Mouse (Mus musculus) gonadal fat pad, adult 2 months (tissue): ENCODE results near the gene Tssk2. TPM values are rescaled to one million over a fixed set of nuclear protein-coding genes. Genes with fewer than 3 reads are reported as not detected.

ENCODE experiments used
- DNase-seq: peaks from one replicate; pipeline ENCODE4 v3.0.0-alpha.2; 2012; ENCODE audit warnings: low read depth
- polyA plus RNA-seq: library from polyadenylated mRNA; depleted of rRNA; stranded (reverse); fragments of >200 nt; gene quantifications from 2 replicates; pipeline ENCODE4 v1.2.3, GENCODE M21; 2012

Gene Tssk2
- polyA plus RNA-seq, 1 experiment = 3.3 TPM

DNA sequence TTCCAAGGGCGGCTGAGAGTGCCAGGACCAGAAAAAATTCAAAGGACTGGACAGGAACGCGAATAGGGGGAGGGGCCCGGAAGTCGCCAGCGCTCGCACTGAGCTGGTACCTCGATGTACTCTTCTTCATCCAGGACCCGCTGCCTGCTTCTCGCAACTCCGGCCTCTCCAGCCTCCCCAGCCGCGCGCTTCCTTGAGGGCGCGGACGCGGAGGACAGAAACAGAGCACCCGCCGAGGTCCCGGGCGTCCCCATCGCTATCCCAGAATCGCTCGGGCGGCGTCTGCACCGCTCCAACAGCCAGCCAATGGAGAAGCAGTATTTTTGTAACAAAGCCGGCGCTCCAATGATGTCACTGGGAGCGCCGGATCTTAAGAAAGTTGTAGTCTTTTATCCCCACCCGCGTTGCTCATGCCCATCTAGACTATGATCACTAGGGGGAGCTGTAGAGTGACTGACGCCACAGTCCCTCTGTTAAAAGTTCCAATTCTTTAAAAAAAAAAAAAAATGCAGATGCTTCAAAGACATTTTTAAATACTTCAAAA lies 12.7 kb downstream of the Tssk2 start, which contains the start of gene Ess2:
TSS of gene Ess2 (minus strand) at position 297 of the 544 bp plus-strand sequence.
- DNase-seq = no peak

DNA sequence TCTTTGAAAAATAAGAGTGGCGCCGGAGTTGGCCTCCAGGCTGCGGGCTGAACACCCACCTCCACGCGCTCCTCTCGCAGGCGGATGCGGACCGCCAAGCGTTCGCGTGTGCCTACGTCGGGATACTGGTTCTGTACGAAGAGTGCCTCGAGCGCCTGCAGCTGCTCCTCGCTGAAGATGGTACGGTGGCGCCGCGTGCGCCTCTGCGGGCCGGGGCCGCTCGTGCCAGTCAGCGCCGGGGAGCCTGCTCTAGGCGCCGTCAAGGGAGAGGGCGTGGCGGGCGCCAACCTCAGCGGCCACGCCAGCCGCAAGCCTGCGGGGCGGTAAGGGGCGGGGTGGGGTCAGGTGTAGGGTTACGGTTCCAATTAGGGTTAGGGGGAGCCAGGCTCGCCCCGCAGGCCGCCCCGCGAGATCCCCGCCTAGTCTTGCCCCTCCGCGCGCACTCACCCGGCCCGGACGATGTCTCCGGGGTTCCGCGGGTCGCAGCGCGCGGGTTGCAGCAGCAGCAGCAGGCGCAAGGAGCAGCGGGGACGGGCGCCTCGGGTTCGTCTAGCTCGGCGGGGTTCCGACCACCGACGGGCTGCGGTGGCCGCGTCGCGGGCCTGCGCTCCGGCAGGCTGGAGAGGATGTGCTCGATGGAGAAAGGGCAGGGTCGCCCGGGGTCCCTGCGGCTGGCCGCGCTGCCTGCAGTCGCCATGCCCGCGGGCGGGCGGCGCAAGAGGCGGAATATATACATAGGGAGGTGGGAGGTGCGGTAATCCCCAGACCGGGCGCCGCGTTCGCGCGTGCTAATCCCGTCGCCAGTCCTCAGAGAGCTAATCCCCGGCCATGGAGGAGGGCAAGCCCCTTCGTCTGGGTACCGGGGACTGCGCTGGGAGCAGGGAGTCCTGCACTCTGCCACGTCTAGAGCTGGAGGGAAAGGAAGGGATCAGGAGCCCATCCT lies 16.1 kb downstream of the Tssk2 start, which contains the start of gene Gsc2:
TSS of gene Gsc2 (minus strand) at position 753 of the 943 bp plus-strand sequence.
- no peak for DNase-seq

- no peak for DNase-seq
Observed at GRCm38 (mm10) chr16:17920586-17920985, 22.1 kb downstream of the Tssk2 start.

GRCm38 (mm10) chr16:17921325-17922162 lies 23.1 kb downstream of the Tssk2 start:
- no peak for DNase-seq

- DNase-seq = no peak
Observed at GRCm38 (mm10) chr16:17922163-17922538, 23.7 kb downstream of the Tssk2 start.

DNA sequence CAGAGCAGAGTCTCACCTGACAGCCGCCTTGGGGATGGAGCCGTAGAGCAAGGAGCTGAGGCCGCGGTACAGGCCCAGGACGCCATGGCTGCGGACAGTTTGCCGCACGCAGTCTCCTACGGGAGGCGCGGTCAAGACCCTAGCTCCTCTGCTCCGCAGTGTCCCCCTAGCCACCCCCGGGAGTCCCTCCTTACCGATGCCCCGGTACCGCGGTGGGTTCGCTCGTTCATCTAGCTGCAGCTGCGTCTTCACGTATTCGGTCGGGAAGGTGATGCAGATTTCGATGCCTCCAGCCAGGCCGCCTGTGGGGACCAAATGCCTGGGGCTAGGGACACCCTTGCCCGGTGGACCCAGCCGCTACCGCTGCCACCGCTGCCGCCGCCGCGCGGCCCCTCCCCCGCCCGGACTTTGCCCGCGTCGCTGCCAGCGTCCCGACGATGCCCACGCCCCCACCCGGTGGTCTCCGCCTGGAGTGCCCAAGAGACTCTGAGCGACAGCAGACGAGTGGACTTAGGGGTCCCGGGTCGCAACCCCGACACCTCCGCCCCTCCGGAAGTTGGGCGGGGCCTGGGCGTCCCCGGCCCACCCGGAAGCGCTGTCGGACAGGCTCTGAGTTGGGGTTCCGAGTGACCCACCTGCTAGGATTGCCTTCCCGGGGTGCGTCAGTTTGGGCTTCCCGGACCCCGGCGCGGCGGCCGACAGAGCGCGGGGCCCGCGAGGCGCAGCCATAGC lies 29.1 kb downstream of the Tssk2 start:
- no peak for DNase-seq

DNA sequence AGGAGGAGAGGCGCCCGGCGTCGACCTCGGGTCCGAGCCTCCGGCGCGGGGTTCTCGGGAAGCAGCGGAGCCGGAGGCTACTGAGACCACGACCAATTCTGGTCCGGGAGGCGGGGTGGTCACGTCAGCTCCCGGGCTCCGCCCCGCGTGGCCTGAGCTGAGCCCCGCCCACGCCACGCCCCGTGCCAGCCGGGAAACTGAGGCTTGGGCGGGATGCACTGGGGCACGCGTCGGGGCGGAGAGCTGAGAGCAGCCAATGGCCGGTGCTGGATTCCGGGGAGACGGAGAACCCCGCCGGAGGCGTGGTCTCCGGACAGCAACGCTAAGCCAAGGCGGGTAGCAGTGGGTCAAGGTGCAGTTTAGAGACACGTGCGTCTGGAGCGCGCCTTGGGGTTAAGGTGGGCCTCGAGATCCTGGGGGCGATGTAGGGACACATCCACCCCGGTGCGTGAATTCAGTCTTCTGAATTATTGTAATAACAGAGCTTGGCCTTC lies 29.7 kb downstream of the Tssk2 start, which contains the start of gene Slc25a1:
TSS of gene Slc25a1 (minus strand) at position 133 of the 494 bp plus-strand sequence.
- no peak for DNase-seq

DNA sequence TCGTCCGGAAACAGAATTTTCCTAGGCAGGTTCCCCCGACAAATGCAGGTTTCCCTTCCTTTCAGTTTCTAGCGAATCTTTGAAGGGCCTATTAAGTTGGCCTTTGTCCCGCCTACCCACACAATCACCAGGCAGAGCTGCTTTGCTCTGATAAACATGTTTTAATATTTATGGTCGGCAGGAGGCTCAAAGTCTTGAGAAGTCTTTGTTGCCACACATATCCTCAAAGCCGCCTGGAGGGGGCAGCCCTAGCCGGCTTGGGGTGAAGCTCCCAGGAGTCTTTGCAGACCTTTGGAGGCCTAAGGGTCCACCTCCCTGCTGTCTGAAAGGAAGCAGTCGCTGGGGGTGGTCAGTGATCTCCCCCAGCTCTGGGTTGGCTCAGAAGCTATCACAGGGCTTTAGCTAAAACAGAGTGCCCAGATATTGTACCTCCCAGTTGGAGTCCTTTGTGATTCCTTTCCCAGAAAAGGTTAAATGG lies 30.2 kb downstream of the Tssk2 start:
- no peak for DNase-seq

DNA sequence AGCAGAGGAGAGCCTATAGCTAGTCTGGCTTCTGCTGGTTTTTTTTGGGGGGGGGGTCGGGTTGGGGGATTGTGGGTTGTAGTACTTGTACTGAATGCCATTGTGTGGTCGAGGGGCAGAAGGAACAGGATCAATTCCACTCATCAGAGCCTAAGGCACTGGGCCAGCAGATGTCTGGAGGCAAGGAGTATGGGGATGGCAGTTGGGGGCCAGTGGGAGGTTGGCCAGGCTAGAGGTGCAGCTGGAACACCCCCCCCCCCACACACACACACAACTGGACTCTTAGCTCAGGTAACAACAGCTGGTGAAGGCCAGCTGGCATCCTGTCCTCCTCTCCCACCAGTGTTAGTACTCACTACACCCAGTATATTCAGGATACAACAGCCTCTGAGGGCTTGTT lies 30.8 kb downstream of the Tssk2 start:
- DNase-seq = no peak

DNA sequence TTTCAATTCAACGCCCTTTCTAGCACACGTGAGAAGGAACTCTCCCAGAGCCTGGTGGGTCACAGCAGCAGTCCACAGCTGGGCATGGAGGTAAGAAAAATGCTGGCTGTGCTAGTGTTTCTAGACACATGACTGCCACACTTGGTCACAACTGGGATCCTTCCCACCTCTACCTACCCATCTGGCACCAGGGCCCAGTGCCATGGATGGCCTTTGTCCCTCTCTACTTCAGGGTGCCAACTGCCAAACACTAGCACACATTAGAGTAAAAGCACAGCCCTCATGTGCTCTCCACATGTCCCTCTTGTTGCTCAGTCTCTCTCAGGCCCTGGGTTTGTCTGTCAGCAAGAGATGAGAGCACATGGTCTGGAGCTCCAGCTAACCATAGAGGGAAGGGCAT lies 31.2 kb downstream of the Tssk2 start:
- DNase-seq = no peak

DNA sequence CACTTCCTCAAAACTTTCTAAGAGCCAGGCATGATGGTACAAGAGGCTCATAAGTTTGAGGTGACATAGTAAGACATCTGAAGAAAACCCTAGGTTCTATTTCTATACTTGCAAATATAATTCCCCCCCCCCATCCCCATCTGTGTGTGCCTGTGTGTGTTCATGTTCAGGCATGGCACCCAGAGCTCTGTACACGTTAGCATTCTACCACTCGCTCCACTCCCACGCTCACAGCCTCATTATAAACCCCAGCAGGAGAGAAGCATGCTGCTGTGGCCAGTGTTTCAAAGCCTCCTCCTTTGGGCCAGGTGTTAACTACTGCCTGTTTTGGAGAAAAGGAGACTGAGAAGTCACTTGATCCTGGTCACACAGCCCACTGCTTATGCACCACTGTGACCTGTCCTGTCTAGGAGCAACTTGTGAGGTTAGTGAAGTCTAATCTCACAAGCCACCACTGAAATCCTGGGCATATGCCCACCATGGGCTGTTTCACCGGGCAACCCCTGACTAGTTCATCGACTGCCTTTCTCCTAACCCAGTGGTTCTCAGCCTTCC lies 33.5 kb downstream of the Tssk2 start:
- no peak for DNase-seq

GRCm38 (mm10) chr16:17933594-17934444 lies 35.4 kb downstream of the Tssk2 start:
- no peak for DNase-seq

DNA sequence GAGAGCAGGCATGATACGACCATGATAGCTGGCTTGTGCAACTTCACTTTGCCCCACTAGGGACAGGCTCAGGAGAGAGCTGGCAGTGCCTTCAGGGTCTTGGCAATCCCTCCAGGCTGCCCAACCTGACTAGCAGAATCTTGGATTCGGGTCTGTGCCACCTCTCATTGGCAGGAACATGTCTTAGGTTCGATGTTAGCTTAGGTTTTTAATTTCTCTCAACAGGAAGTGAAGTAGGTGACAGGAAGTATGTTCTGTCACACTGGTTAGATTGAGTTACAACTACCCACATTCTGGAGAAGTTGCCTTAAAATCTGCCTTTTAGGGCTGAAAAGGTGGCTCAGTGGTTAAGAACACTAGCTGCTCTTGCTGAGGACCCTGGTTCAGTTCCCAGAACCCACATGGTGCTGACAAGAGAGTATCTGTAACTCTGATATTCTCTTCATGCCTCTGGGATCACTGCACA lies 36.0 kb downstream of the Tssk2 start:
- no peak for DNase-seq

DNA sequence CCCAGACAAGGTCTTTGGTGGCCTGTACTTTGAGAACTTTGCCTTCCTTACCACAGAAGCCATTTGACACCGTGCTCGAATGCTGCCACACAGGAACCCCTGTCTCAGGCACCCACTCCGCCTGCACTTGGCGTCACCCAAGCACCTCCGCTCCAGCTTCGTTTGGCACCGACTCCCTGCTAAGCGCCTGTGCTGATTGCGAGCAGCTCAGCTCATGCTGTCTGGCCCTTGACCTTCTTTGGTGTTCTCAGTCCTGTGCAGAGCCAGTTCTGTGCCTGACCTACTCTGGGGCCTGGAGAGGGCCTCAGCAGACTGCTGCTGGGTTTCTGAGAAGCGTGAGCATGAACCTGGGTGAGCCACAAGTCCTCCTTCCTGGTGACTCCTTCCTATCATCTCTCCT lies 38.3 kb downstream of the Tssk2 start:
- no peak for DNase-seq

DNA sequence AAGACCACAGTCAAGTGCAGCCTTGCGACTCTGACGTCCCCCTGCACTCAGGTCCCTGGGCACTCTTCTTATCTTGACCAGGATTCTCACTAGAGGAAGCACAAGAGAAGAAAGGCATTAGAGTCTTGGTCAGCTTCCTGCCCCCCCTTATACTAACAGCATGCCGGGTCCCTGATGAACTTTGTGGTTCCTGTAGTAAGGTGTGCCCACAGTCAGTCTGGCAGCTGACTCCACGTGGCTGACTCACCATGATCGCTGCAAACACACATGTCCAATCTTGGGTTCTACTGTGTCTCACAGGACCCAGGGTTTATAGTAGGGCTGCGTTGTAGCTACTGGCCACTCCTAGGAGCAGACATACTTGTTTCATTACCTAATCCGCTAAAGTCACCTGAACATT lies 39.8 kb downstream of the Tssk2 start:
- no peak for DNase-seq

DNA sequence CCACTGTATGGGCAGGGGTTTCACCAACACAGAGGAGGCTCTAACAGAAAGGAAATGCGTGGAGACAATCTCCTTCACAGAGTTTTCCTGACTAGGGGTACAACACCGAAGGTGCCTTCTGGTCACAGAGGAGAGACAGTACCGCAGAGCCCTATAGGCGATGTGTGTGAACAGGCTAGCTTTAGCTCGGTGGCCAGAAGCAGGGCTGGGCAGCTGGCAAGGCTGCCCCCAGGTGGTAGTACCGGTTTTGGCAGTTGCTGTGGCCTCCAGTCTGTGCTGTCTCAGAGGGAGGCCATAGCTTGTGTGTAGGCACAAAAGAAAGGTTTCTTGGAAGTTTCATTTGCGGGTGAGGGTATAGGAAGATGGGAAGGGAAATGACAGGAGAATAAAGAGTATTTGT lies 40.4 kb downstream of the Tssk2 start:
- DNase-seq = no peak

GRCm38 (mm10) chr16:17939255-17939751 lies 40.9 kb downstream of the Tssk2 start:
- DNase-seq = no peak

DNA sequence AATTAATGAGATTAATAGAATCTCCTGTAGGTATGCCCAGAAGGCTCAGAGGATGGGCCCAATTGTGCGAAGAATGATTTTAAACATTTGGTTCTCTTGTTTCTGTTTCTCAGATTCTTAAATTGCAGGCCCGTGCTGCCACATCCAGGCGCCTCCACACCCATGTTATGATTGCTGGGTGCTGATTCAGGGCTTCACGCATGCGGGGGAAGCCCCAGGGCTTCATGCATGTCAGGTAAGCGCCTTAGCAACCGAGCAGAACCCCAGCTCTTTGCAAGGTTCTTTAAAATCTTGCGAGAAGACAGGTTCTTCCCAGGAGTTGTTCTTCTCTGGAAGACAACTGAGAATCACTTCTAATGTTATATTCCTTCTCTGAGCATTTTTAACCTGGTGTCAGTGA lies 45.0 kb downstream of the Tssk2 start:
- no peak for DNase-seq

DNA sequence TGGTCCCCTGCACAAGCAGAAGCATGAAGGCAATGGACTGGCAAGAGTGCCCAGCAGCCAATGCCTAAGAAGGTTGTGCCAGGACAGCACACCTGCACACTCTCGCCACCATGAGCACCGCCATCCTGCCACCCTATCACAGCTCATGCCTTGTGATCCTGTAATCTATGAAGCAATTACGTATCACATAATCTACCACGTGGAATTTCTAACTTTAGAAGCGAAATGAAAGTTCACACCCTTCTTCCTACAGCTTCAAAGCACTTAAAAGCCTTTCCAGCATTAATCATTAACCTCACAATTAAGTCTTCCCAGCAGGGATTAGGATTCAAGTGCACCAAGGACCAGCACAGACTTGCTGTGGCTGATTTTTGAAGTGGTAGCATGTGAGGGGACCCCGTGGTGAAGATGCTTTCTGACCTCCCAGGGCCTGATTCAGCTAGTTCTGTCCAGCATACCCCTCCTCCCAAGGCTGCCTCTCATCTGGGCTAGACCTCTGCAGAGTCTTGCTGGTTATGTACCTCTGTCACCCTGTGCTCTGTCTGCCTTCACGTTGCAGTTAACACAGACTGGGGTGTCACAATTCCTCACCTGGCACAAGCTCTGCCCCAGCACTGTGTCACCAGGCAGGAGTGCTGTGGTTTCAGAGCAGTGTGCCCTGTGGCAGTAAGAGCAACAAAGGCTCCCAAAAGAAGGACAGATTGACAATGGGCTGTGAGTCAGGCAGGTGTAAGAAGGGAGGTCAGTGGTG lies 46.8 kb downstream of the Tssk2 start:
- DNase-seq = no peak
